Mouse (Mus musculus): ENCODE measurements around the gene Atg14. TPM values are rescaled to one million over a fixed set of nuclear protein-coding genes. Genes with fewer than 3 reads are reported as not detected.

Atg14 gene
- polyA plus RNA-seq, 1 experiment from 2014 or later, result 10.9 TPM

DNA sequence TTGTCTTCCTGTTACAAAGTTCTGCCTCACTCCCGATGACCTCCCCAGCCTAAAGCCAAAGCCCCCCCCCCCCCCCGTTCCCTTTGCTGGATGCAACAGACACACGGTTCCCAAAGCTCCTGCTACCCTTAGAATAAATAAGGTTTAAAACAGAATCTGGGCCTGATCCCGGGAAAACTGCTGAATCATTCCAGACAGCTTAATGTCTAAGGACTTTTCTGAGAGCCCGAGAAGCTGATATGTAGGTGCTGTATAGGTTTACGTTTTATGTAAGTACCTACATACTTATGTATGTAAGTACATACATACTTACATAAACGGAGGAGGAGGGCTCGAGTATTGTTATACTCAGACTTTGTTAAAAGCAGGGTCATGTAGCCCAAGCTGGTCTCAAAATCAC is 45.1 kb downstream of the Atg14 start:
- H3K4me2 ChIP-seq, result no peak overlapping the region
- no peak overlapping the region for H3K4me3 ChIP-seq
- no peaks in the 10 kb centered on the region for H3K27me3 ChIP-seq
- no peak overlapping the region for H3K27ac ChIP-seq
- ATAC-seq (replicated peaks; ENCODE audit: insufficient number of reproducible peaks, insufficient read depth, low FRiP score, low read depth), result no peak
- H3K9ac ChIP-seq, result no peak overlapping the region
- no peaks in the 10 kb centered on the region for H3K9me3 ChIP-seq (replicated peaks)
- WGBS, result 70% methylated on average over 8 of the region's 8 CpGs
- peaks cover 6% of the 10 kb centered on the region for H3K4me1 ChIP-seq (replicated peaks)
- H3K36me3 ChIP-seq, result peaks cover under 1% of the 10 kb centered on the region; the same call in 1 of the 2 replicates

DNA sequence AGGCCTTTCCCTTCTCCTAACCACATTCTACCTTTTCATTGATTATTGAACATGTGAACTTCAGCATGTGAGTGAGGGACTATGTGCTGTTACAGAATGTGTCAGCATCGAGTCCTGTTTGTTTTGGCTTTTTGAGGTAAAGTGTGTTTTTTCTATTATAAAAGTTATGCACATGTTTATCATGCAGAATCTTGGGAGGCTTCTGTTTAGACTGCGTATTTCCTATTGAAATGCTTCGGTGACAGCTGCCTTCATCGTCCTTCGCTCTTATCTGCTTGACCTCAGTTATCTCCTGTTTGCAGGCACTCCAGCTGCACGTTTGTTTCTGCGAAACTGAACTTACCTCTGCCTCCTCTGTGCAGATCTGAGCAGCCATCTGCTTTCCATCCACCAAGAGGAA is 48.1 kb downstream of the Atg14 start:
- Histone ChIP-seq H3K9ac (no peak overlapping the region), H3K36me3 (no peaks in the 10 kb centered on the region), H3K4me3 (no peak overlapping the region), H3K27ac (no peak overlapping the region), H3K27me3 (no peaks in the 10 kb centered on the region), H3K9me3 (replicated peaks) (no peaks in the 10 kb centered on the region), H3K4me2 (no peak overlapping the region), H3K4me1 (replicated peaks) (peaks cover 6% of the 10 kb centered on the region)
- 25% methylated on average over 7 of the region's 7 CpGs for WGBS
- no peak for ATAC-seq (replicated peaks; ENCODE audit: insufficient number of reproducible peaks, insufficient read depth, low FRiP score, low read depth)

DNA sequence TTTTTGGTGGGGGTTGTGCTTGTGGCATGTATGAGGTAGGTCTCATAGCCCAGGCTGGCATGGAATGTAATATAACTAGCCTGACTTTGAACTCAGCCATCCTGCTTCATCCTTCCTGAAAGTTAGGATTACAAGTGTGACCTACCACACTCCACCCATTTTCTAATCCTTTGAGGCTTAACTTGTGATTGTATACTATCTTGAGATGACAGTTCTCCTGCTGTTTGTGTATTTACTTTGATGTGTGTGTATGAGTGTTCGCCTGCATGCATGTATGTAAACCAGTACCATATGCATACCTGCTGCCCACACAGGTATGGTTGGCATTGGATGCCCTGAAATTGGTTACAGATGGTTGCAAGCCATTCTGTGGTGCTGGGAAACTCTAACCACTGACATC is 48.8 kb downstream of the Atg14 start:
- Histone ChIP-seq H3K4me1 (replicated peaks) (peaks cover 6% of the 10 kb centered on the region), H3K4me3 (no peak overlapping the region), H3K36me3 (no peaks in the 10 kb centered on the region), H3K4me2 (no peak overlapping the region), H3K9ac (no peak overlapping the region), H3K9me3 (replicated peaks) (no peaks in the 10 kb centered on the region), H3K27ac (no peak overlapping the region), H3K27me3 (no peaks in the 10 kb centered on the region)
- 84% methylated on average over 1 of the region's 1 CpGs for WGBS
- ATAC-seq (replicated peaks; ENCODE audit: insufficient number of reproducible peaks, insufficient read depth, low FRiP score, low read depth), result no peak

DNA sequence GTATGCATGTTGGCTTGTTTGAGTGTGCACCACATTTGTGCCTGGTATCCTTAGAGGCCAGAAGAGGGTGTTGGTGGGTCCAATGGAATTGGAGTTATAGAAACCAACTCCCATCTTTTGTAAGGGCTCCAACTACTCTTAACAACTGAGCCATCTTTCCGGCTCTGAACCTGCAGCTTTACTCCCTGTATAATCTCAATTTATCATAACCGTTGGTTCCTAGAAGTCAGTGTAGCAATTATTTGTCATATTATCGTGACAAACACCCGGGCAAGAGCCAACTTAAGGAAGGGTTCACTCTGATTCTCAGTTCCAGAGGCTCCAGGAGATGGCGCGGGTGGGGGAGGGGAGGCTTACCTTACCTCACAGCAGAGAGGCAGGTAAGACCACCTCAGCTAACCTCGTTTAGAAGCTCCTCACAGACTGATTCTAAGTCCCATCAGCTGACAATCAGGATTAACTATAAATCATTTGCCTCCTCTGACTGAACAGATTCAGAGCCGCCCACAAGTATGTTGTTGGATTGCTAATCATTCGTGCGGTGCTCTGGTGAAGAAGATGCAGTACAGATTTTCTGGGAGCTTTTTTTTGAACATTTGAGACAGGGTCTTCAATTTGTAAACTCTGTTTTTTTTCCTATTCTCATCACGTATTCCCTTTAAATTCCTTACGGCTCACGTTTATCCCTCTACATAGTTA is 49.5 kb downstream of the Atg14 start:
- Histone ChIP-seq H3K4me2 (no peak overlapping the region), H3K4me1 (replicated peaks) (peaks cover 6% of the 10 kb centered on the region), H3K4me3 (no peak overlapping the region), H3K9ac (no peak overlapping the region), H3K27ac (no peak overlapping the region), H3K9me3 (replicated peaks) (no peaks in the 10 kb centered on the region), H3K27me3 (no peaks in the 10 kb centered on the region), H3K36me3 (no peaks in the 10 kb centered on the region)
- WGBS, result 83% methylated on average over 13 of the region's 13 CpGs
- no peak for ATAC-seq (replicated peaks; ENCODE audit: insufficient number of reproducible peaks, insufficient read depth, low FRiP score, low read depth)

DNA sequence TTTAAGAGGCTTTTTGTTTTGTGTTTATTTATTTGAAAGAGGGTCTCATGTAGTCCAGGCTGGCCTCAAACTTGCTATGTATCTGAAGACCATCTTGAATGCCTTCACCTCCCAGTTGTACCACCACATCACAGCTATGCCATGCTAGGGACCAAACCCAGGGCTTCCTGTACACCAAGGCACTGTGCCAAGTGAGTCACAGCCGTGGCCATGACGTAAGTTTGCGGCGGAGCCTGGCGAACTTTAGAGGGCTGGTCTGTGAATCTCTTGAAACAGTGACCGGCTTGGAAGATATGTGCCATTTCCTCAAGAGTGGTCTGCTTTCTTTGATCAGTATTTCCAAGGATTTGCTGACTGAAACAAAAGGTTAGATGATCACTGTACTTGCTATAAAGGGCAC is 51.8 kb downstream of the Atg14 start:
- WGBS, result 71% methylated on average over 6 of the region's 6 CpGs
- Histone ChIP-seq H3K27me3 (no peaks in the 10 kb centered on the region), H3K9me3 (replicated peaks) (no peaks in the 10 kb centered on the region), H3K4me2 (no peak overlapping the region), H3K9ac (no peak overlapping the region), H3K4me1 (replicated peaks) (peaks cover 13% of the 10 kb centered on the region), H3K4me3 (no peak overlapping the region), H3K27ac (no peak overlapping the region), H3K36me3 (no peaks in the 10 kb centered on the region)
- no peak for ATAC-seq (replicated peaks; ENCODE audit: insufficient number of reproducible peaks, insufficient read depth, low FRiP score, low read depth)

DNA sequence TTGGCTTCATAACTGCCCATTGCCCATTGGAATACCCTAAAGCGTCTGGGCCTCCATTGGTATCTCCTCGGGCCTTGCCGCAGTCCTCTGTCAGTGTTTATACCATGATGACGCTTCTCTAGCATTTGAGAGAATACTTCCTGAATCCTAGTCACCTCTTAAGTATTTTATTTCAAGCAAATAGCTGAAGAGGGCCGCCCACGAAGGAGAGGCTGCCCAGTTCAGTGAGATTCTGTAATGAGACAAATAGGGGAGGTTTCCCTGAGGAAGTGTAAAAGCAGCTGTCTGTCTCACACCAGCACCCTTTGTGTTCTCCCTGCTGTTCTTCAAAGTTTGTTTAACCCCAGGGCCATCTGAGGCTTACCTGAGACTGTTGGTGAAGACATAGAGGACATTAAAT is 53.7 kb downstream of the Atg14 start:
- Histone ChIP-seq H3K4me3 (no peak overlapping the region), H3K9ac (no peak overlapping the region), H3K36me3 (no peaks in the 10 kb centered on the region), H3K4me1 (replicated peaks) (peaks cover 12% of the 10 kb centered on the region), H3K27ac (no peak overlapping the region), H3K4me2 (no peak overlapping the region), H3K27me3 (no peaks in the 10 kb centered on the region), H3K9me3 (replicated peaks) (no peaks in the 10 kb centered on the region)
- WGBS, result 68% methylated on average over 6 of the region's 6 CpGs
- no peak for ATAC-seq (replicated peaks; ENCODE audit: insufficient number of reproducible peaks, insufficient read depth, low FRiP score, low read depth)

DNA sequence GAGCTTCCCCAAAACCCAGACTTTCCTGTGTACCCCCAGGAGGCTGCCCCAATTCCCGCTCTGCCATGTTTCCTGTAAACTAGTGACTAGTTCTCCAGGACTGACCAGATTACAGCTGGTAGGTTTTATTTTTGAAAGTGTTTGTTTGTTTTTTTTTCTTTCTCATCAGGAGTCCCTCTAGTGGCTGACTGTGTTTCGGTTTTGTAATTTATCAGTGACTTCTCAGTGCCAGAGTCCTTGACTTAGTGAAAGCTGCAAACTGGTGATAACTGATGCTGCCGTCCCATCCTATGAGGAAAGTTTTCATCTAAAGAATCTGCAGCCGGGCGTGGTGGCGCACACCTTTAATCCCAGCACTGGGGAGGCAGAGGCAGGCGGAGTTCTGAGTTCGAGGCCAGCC is 54.8 kb downstream of the Atg14 start:
- Histone ChIP-seq H3K9ac (no peak overlapping the region), H3K4me3 (no peak overlapping the region), H3K27me3 (no peaks in the 10 kb centered on the region), H3K27ac (peak overlapping the region; percentile 51), H3K4me2 (no peak overlapping the region), H3K4me1 (replicated peaks) (peaks cover 13% of the 10 kb centered on the region), H3K9me3 (replicated peaks) (no peaks in the 10 kb centered on the region), H3K36me3 (no peaks in the 10 kb centered on the region)
- WGBS, result 75% methylated on average over 8 of the region's 8 CpGs
- ATAC-seq (replicated peaks; ENCODE audit: insufficient number of reproducible peaks, insufficient read depth, low FRiP score, low read depth), result no peak

DNA sequence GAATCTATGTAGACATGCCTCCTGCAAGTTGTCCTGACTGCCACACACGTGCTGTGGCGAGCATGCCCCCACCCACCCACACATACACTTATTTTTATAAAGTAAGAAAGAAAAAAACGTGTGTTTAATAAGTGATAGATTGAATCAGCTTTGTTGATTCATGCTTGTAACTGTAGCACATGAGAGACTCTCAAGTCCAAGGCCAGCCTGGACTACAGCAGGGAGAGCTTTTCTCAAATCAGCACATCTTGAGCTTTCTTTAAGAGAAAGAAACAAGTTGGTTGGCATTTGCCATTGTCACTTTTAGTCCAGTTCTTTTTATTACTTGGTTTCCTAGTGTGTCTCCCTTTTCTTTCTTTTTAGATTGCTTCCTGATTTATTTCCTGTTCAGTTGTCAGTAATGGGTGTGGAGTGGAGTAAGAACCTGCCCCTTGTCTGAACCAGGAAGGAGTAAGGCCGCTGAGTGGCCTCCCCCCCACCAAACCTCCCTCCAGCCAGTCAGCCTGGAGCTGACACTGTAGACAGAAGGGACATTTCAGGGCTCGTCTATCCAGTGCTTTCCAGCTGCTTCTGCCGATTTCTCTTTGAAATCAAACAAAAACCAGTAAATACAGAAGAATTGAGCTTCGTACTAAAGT is 55.5 kb downstream of the Atg14 start:
- H3K9me3 ChIP-seq (replicated peaks), result no peaks in the 10 kb centered on the region
- H3K4me1 ChIP-seq (replicated peaks), result peaks cover 13% of the 10 kb centered on the region
- H3K36me3 ChIP-seq, result no peaks in the 10 kb centered on the region
- ATAC-seq (replicated peaks; ENCODE audit: insufficient number of reproducible peaks, insufficient read depth, low FRiP score, low read depth), result peak; percentile 70; the same call in 1 of the 2 replicates
- H3K9ac ChIP-seq, result no peak overlapping the region
- H3K4me3 ChIP-seq, result no peak overlapping the region
- H3K4me2 ChIP-seq, result no peak overlapping the region
- WGBS, result 45% methylated on average over 7 of the region's 7 CpGs
- H3K27me3 ChIP-seq, result no peaks in the 10 kb centered on the region
- H3K27ac ChIP-seq, result peak overlapping the region; percentile 51

DNA sequence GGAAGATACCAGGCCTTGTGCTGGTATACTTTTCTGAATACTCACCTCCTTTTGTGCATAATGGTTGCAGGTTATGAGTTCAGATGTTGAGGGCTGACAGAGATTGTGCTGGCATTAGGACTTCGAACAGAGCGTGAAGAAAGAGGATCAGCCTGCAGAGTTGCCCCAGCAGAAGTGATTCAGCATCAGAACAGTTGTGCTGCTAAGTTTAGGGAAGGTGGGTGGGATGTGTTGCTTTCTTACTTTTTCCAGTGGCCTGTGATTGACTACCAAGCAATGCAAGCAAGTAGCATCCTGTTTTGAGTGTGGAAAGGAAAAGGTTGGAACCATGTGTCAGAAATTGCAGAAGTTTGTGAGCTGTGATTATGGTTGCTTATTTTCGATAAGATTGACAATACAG is 56.8 kb downstream of the Atg14 start:
- Histone ChIP-seq H3K36me3 (no peaks in the 10 kb centered on the region), H3K9me3 (replicated peaks) (no peaks in the 10 kb centered on the region), H3K4me2 (no peak overlapping the region), H3K4me1 (replicated peaks) (peaks cover 13% of the 10 kb centered on the region), H3K4me3 (no peak overlapping the region), H3K27ac (no peak overlapping the region), H3K27me3 (no peaks in the 10 kb centered on the region), H3K9ac (no peak overlapping the region)
- 91% methylated on average over 3 of the region's 3 CpGs for WGBS
- ATAC-seq (replicated peaks; ENCODE audit: insufficient number of reproducible peaks, insufficient read depth, low FRiP score, low read depth), result no peak

DNA sequence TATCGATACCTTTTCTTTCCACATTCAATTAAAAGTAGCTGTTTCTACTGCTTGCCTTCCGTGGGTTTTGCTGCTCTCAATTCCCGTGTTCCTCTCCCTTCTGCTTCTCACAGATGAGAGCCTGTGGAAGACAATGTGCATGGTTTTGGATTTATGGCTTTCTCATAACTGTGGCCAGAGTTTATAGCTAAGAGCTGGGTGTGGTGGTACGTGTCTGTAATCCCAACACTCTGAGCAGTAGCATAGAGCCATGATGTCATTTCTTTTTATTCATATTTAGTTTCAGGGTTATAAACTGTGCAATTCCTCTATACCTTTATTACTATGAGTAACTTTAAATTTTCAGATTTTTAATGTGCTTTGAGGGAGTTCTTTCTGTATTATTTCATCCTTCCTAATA is 60.2 kb downstream of the Atg14 start:
- Histone ChIP-seq H3K9me3 (replicated peaks) (no peaks in the 10 kb centered on the region), H3K4me2 (no peak overlapping the region), H3K4me3 (no peak overlapping the region), H3K36me3 (no peaks in the 10 kb centered on the region), H3K4me1 (replicated peaks) (peaks cover 11% of the 10 kb centered on the region), H3K9ac (no peak overlapping the region), H3K27me3 (no peaks in the 10 kb centered on the region), H3K27ac (no peak overlapping the region)
- 81% methylated on average over 4 of the region's 4 CpGs for WGBS
- no peak for ATAC-seq (replicated peaks; ENCODE audit: insufficient number of reproducible peaks, insufficient read depth, low FRiP score, low read depth)

DNA sequence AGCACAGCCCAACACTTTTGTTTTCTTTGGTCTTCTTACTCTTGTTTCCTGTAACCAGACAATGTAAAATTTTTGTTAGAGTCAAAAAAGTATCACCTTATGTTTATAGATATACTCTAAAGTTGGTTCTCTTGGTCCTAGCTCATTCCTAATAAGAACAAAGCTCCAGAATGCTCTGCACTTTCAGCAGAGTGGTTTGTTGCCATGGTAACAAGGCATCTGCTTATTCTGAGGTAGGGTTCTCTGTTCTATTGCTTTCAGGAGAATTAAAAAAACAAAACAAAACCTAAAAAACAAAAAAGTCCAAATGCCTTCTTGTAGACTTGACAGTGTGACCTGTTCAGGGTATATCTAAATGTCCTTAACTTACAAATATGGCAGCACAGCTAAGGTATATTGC is 62.4 kb downstream of the Atg14 start:
- H3K36me3 ChIP-seq, result no peaks in the 10 kb centered on the region
- ATAC-seq (replicated peaks; ENCODE audit: insufficient number of reproducible peaks, insufficient read depth, low FRiP score, low read depth), result no peak
- H3K4me3 ChIP-seq, result no peak overlapping the region
- no peak overlapping the region for H3K27ac ChIP-seq
- no peak overlapping the region for H3K4me2 ChIP-seq
- no peaks in the 10 kb centered on the region for H3K9me3 ChIP-seq (replicated peaks)
- H3K4me1 ChIP-seq (replicated peaks), result peaks cover 11% of the 10 kb centered on the region
- no peak overlapping the region for H3K9ac ChIP-seq
- H3K27me3 ChIP-seq, result no peaks in the 10 kb centered on the region

DNA sequence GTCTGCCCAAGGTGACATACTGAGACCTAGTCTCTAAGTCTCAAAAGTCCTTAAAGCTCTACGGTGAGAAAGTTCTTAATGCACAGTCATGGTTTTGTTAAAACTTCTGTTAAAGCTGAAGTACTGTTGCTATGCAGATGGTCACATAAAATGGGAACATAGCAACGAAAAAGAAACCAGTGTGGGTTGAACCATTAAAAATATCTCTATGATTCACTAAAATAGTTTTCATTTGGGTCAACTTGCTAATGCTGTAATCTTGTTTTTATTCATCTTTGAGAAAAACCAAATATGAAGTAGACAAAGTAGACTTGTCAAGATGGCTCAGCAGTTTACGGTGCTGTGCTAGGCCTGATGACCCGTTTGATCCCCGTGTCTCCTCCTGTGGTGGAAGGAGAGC is 63.8 kb downstream of the Atg14 start:
- Histone ChIP-seq H3K4me3 (no peak overlapping the region), H3K9me3 (replicated peaks) (no peaks in the 10 kb centered on the region), H3K4me1 (replicated peaks) (peaks cover 5% of the 10 kb centered on the region), H3K36me3 (no peaks in the 10 kb centered on the region), H3K9ac (no peak overlapping the region), H3K4me2 (no peak overlapping the region), H3K27me3 (no peaks in the 10 kb centered on the region), H3K27ac (no peak overlapping the region)
- no peak for ATAC-seq (replicated peaks; ENCODE audit: insufficient number of reproducible peaks, insufficient read depth, low FRiP score, low read depth)
- WGBS, result 92% methylated on average over 5 of the region's 5 CpGs

Measured in heart, embryonic 15.5 days (tissue).